Mouse (Mus musculus) c-Kit-negative CD71-positive TER-119-positive erythroid progenitor cells, embryonic 14.5 days (primary cell): ENCODE measurements at regions not wholly inside any gene's neighbourhood (a gene's known extent, or its start where the extent isn't known, plus 50 kb on each side); places are given as distances from the start of the nearest gene placed in this dataset.

Experiments used
- DNase-seq: peaks from one replicate; pipeline ENCODE4 v3.0.0-alpha.2; 2013; ENCODE audit warnings: low read depth, low spot score

DNA sequence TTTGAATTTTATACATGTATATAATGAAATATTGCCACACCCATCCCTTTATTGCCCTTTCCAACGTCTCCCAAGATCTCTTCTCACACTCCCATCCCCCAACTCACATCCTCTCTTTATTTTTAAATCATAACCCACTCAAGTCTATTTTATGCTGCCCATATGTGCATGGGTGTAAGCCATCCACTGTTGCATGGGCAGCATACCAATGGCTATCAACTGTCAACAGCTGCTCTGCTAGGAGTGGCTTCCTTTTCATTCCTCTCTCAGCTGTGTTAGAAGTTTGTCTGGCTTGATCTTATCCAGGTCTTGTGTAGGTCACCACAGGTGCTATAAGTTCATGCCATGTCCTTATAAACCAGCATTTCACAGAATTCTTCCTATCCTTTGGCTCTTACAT, 409.2 kb upstream of the Klf4 start:
- no peak for DNase-seq

DNA sequence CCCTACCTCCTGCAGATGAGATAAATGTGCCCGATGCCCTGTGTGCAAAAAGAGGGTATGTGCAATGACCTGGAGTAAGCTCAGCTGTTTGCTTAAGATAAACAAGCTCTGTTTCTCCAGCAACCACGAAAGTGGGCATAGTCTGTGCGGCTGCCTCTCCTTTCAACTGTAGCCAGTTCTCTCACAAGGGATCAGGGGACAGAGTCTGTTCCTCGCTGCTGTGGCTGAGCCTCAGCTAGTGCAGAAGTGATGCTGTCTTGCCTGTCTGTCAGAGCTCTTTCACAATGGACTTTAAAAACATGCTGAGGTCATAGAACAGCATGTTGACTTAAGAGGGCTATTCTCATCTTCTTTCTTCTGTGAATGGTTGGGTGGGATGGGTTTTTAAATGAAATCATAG, 406.1 kb upstream of the Klf4 start:
- DNase-seq = no peak

DNA sequence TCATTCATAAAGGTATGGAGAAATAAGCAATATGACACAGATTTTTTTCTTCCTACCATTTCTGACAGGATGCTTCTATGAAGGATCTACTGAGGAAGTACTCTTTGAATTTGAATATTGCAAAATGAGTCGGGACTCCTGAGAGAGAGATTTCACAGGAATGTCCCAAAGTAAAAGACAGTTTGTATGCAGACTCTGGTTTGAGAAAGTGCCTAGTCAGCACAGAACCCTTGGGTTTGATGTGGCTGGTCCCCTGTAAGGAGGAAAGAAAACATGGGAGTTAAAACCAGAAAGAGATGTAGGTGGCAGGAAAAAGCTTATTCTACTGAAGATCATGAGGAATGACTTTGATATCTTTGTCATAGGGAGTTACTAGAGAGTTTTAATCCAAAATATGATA, 405.6 kb upstream of the Klf4 start:
- no peak for DNase-seq

DNA sequence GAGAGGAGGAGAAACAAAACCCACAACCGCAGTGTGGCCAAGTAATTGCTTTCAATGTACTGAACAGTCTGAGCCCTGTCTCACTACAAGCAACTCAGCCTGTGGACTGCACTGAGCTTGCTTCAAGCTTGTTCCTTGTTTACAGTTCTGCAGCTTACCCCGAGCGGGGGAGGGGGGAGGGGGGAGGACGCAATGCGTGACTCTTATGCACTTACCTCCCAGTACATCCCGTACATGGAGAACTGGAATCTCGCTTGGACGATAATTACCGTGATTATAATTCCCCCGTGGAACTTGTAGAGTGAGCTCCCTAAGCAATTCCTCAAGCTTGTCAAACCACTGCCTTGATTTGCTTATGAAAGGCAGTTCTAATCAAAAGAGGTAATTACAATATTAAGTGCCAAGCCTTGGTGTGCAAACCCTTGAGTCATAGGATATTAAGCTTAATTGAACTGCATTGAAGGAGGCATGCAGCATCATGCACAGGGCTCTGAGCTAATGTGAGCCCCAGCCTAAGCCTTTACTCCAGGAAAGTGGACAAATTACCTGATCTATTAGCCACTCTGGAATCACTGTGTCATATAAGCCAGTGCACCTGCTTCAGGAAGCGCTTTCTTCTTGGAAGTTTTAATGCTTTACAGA, 397.0 kb upstream of the Klf4 start:
- DNase-seq = no peak

DNA sequence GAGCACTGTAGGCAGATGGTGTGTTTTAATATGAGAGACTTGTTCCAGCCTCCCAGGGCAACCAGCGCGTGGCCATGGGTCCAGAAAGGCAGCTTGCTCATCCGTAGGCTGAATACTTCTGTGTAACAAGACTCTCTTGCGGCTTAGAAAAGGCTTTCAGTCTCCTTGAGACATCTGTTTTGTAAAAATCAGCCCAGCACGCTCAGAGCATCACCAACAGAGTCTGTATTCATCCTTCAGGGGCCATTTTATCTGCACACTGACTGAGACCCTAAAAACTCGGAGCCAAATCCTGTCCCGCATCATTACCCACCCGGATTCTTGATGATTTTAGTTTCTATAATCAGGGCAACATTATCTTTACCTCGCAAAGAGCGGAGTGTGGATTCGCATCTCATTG, 396.4 kb upstream of the Klf4 start:
- no peak for DNase-seq

DNA sequence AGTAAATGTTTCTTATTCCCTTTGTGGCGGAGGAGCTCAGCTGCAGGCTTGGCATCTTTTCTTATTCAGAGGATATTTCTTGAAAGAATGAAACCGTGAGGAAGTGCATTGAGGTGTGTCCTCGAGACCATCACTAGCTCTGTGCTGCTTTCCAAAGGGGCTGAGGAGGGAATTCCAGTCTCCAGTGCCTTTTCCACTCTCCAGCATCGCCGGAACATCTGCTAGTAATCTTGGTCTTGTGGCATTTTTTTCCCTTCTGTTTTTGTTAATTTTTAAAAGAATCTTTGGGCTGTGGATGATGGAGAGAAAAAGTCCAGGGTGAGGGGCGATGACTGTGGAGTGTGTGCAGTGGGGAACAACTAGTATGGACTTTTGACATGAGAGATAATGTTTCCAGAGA, 395.9 kb upstream of the Klf4 start:
- DNase-seq = no peak

DNA sequence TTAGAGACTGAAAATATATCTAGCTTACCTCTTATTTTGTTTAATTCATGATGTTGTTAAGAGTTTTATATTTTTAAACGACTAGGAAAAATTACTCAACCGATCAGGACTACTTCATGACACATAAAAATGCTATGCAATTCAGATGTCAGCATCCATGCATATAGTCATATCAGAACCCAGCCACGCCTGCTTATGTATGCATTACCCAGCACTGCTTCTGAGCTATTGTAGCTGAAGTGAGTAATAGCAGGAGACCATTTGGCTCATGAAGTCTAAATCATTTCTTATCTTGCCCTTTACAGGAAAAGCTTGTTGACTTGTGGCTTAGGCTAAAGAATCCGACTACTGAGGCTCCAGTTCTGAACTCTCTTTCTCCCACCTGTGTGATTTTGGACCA, 395.1 kb upstream of the Klf4 start:
- DNase-seq = no peak

DNA sequence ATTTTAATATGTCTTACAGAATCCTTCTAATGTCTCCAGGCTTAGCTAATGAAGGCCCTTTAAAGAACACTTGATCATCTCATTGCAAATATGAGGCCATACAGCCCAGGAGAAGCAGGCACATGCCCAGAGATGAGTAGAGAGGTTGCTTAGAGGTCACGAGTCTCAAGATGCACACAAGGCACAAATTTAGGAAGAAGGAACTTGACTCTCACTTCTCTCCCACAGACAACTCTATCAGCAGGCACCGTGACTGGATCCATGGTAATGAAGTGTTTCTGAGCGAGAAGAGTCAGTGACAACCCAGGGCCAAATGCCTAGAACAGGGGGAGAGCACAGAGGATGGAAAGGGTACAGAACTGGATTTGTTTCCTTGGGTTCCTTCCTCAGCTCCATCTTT, 392.7 kb upstream of the Klf4 start:
- no peak for DNase-seq

DNA sequence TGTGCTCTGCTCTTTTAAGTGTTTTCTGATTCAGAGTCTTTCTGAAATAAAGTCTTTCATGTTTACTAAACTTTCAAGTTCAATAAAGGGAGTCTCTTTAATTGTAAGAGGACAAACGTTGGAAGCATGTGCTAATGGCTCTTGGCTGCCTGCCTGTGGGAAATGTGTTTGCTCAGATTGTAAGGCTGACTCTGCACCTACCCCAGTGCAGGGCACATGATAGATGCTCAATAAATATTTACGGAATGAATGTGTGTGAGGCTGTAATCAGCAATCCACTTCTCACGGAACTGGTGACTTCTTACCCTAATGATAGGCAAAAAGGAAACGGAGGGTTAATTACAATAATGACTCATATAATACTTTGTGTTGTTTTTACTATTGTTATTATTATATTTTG, 389.0 kb upstream of the Klf4 start:
- DNase-seq = no peak

DNA sequence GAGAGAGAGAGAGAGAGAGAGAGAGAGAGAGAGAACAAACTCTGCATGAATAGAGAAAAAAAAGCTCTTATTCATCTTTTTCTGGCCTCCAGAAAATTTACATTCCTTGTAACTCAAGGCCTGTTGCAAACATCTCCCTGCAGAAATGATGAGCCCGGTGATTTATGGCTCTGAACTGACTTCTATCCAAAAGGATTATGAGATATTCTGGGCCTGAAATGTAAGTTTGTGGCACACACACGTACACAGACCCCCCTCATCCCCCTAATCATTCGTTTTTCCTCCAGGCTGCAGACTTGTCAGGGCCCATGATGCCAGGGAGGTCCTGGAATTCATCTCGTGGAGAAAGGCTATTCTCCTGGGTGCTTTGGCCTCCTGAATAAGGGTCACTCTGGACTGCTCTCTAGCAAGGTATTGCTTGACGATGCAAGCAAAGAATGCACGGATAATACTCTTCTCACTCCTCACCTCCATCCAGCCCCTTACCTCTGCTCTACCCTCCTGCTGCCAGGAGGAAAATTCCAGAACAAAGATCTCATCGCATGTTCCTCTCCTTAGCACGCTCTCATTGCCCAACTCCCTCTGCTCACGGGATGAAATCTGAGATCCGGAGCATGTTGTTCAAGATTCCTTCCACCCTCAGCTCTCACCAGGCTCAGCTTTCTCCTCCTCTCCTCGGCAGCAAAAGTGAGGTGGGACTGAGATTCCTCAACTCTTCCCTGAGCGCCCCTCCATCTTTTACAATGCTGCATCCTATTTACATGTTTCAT, 362.0 kb upstream of the Klf4 start:
- no peak for DNase-seq

DNA sequence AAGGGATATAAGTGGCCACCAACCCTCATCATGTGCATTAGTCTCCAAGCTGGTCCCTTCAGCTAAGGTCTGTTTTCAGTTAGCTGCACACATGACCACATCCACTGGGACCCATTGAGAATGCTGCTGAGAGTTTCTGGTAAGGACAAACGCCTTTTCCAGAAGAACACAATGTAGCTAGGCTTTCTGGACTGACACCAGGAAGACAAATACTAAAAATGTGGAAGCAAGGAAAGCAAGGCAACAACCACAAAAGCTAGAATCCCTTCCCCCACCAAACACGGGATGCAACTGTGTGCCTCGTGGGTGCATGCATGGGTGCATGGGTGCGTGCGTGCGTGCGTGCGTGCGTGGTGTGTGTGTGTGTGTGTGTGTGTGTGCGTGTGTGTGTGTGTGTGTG, 359.4 kb upstream of the Klf4 start:
- DNase-seq = no peak

DNA sequence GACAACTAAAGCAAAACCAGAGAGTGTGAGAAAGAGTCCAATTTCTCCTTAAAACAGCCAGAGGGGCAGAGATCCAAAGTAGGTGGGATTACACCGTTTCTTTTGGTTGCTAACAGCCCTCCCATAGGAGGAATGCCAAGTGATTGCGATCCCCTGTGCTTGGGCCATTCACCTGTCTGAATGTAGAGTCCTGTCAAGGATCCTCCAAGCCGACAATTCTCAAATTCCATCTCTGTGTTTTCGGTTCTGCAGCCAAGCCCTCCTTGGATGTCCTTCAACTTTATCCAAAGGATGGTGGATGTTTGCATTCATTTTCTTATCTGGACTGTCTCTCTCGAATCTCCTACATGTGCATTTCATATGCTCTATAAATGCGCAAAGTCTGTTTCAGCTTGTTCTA, 355.3 kb upstream of the Klf4 start:
- DNase-seq = no peak

DNA sequence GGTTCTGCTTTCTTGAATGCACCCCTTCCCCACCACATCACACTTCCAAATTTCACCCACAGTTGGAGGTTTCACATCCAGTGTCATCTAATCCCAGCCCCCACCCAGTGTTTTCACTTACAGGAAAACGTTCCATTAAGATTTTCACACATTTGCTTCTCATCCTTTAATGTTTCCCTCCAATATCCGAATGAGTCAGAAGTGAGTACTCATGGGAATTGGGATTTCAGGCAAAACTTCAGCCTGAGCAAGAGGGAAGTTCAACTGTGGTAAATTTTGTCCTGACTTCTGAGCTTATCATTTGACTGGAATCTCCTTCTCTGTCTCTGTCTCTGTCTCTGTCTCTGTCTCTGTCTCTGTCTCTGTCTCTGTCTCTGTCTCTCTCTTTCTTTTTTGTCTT, 350.3 kb upstream of the Klf4 start:
- DNase-seq = no peak

DNA sequence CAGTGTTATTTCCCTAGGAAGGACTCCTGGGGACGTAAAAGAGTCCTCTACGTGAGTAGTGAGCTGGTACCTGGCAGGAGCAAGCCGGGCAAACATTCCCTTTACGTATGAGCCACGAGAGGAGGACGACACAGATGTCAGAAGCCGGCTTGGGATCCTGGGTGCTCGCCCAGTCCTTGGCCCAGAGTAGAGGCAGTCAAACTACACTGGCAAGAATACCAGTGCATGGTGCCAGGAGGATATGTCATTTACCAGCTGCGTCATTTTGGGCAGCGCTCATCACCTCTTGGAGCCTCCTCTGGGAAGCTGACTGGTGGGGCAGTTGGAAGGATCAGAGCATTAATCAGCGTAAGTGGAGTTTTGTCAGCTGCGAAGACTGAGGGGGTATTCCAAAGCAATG, 343.0 kb upstream of the Klf4 start:
- DNase-seq = no peak

DNA sequence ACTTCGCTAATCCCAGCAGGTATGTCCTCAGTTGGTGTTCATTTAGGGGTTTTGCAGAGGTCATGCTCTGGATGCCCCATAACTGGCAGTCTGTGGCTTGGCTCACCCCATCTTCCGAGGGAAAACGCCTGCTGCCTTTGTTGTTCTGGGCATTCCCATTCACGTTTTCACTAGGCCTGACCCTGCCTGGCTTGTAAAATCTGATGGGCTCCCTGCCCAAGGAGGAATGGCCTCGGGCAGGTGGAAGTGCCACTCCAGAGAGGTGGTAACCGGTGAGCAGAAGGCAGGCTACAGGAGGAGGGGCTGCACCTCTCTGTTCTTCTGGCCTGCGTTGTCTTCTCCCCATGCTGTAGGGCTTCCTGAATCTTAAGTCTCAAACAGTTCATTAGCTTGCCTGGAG, 342.6 kb upstream of the Klf4 start:
- no peak for DNase-seq

DNA sequence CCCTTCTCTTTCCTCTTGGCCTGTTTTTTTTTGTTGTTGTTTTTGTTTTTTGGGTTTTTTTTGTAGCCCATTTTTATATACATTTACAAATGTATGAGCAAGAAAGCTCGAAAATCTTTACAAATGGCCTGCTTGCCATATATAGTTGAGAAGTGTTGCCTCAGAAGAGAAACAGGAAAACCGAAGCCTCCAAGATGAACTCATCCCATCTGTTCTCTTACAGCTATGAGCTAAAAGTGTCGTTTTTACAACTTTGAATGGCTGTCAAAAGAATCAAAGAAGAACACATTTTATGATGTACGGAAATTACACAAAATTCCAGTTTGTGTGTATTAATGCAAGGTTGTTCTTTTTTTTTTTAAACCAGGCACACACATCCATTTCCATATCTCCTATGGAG, 342.0 kb upstream of the Klf4 start:
- DNase-seq = no peak

DNA sequence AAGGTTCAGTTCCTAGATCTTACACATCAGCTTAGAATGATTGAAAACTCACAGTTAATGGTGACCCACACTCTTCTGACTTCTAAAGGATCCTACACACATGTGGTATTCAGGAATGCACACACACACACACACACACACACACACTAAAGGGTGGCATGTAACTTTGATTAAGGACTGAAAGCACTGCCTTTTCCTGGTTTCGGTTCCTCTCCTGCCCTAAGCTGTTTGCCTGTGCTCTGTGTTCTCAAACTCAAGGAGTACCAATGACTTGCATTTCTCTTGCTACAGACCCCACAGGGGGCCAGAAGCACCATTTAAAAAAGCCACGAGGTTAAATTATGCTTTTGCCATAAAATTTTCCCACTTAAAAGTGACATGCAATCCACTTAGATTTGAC, 327.8 kb upstream of the Klf4 start:
- DNase-seq = no peak

DNA sequence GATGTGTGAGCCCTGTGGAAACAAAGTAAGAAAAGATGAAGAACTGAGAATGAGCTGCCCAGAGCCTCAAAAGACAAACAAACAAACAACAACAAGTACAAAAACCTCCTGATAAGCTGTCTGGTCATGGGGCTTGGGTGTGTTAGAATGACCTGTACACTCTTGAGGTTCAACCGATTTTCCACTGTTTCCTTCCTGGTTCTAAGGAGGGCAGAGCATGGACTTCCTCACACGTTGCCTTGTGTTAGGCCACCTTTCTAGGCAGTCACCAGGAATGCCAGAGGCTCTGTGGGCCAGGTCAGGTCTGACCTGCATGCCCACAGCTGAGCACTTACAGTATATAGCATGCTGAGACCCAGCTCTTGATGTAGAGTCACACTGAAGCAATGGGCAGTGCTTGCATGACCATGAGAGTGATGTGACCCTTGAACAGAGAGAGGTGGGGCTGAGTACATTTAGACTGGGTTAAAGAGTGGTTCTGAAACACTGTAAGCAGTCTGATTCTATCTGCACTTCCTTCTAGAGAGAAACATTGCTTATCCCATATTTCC, 327.0 kb upstream of the Klf4 start:
- DNase-seq = no peak

DNA sequence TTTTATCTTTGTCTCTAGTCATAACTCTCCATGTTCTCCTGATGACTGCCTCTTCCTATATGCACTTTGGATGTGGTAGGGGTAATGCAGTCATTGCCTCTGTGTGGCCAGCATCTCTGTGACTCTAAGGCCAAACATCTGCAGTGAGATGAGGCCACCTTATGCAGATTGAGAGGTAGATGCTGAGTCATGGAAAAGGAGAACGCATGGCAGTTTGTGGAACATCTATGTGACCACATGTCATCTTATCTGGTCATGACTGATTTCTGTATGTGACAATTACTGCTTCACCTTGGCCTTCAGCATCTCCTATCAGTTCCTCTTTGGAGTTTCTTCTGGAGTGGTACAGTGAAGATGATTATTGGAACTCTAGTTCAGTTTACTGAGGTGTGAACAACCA, 319.2 kb upstream of the Klf4 start:
- no peak for DNase-seq

DNA sequence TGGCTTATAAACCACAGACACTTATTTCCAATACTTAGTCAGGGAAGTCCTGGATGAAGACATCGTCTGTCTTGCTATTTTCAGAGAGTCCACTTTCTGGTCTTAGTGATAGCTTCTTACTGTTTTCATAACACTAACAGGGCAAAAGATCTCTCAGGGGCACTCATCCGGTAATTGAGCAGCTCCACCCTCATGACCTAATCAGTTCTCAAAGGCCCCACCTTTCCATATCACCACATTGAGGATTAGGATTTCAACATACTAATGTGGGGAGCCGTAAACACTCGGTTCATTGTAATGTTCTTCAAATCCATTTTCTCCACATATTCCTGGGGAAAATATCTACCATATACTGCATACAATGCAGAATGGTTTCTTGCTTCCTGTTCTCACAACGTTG, 318.8 kb upstream of the Klf4 start:
- no peak for DNase-seq

DNA sequence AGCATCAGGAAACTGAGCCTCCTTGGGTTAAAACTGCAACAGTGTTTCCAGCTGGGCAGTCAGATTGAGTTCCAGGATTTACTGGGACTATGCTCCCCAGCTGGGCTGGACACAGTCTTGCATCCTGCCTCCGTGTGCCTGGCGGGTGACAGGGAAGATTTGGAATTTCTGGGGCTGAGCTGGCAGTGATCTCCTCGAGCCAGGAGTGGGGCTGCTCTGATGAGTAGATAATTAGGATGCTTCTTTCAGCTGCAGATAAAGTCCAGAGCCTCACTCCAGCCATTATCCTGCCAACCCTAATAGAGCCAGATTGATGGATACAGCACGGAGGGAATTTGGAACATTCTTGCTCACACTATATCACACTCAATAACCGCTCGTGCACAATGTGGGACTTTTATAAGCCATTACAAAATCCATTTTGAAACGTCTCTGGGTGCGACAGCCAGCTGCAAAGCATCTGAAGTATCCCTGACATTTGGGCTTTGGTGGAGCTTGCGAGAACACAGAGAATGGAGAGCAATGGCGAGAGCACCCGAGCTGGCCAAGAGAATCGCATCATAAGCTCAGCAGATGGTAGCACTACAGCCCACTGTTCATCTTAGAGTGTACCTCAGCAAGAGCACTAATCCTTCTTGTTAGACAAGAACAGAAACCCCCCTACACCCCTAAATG, 311.6 kb upstream of the Klf4 start:
- DNase-seq = no peak

DNA sequence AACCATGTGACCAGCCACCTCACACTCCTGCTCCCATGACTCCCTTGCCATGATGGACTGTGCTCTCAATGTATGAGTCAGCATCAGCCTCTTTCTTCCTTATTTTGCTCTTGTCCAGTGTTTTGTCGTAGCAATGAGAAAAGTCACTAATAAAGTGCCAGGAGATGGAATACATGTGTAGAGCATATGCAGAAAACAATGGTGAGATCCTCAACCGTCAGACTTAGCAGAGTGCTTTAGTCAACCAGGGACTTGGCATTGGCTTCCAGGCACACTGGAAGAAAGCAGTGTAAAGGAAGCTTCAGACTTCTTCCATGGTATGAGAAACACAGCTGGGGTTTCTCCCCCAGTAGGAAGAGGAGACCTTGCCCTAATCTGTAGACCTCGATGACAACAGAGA, 306.3 kb upstream of the Klf4 start:
- DNase-seq = no peak
